Mouse (Mus musculus) thymus, adult 2 months (tissue): ENCODE results near the gene Klhl28.

Experiments used
- CTCF ChIP-seq: fragments of 200-500 bp; IDR thresholded peaks from 2 replicates; pipeline ENCODE4 v1.5.1; 2012; ENCODE audit warnings: mild to moderate bottlenecking, control low read depth, low read length, moderate library complexity, borderline replicate concordance; ENCODE audit not compliant: control insufficient read depth, poor library complexity, insufficient read depth; ENCODE audit errors: extremely low read depth
- POLR2A ChIP-seq: fragments of 200-500 bp; IDR thresholded peaks from 2 replicates; pipeline ENCODE4 v1.6.1; 2012; ENCODE audit warnings: mild to moderate bottlenecking, low read length, control low read depth, moderate library complexity; ENCODE audit not compliant: control insufficient read depth, poor library complexity, insufficient read depth; ENCODE audit errors: extremely low read depth

DNA sequence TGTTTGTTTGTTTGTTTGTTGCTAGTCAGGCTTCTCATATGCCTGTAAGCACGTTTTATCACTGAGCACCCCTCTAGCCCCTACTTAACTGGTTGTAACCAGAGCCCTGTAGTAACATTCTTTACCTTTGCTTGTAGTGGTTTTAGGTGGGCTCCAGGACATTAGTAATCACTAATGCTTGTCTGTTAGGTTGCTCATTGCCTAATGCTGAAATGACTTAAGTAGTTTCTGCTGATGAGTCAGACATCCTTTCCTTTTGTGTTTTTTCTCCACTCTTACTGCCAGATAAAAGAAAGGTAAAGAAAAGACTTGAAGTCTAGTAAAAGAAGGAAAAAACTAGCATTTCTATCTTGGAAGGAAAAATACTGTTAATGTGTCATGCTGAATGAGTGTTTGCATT, 10.9 kb upstream of the Klhl28 start:
- TF ChIP-seq POLR2A (no peak), CTCF (no peak)
